Mouse (Mus musculus): ENCODE results near the gene Dnah7a.

The Dnah7a gene

DNA sequence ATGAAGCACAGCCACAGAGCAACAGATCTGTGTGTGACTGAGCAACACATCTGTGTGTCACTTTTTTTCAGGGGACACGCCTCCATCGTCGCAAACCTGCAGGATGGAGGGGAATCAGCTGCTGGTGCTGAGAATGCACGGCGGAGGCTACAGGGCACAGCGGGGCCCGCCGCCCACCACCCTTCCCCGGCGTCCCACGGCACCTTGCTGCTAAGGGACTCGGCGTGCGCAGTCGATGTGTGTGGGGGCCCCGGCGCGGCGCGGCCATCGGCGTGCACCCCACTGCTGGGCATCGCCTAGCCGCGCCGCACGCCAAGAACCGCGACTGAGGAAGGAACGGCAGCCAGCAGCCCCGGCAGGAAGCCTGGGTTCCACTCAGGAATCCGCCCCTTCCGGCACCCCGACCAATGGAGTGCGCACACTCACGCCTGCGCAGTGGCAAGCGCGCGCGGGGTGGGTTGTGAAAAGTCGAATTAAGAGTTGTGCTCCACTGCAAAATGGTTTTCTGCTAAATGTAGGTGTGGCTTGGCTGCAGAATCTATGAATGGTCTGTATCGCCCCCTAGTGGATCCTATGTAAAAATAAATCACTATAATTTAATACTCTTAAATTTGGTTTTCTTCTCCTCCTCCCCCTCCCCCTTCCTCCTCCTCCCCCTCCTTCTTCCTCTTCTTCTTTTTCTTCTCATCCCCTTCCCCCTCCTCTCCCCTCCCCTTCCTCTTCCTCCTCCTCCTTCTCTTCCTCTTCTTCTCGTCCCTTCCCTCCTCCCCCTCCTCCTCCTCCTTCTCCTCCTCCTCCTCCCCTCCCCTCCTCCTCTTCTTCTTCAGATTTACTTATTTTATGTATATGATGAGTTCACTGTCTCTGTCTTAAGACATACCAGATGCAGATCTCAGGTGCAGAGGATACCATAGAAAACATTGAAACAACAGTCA, 354.0 kb downstream of the Dnah7a start, which contains the start of the genes Asdurf, Gm28551 and Asnsd1:
Asdurf (minus strand) TSS at position 293 of the 935 bp plus-strand sequence.
Gm28551 (minus strand) TSS at position 341 of the 935 bp plus-strand sequence.
Asnsd1 (minus strand) TSS at position 426 of the 935 bp plus-strand sequence.
- WGBS: under 1% methylated on average over 44 of the region's 44 CpGs
